Mouse (Mus musculus) left cerebral cortex, adult 8-10 months (tissue): ENCODE results near the gene Esyt1. TPM values are rescaled to one million over a fixed set of nuclear protein-coding genes. Genes with fewer than 3 reads are reported as not detected.
A peak's percentile ranks its signal among the peaks of the same experiment; 100 is the strongest.
"Not testable (repeated sequence)": the region's sequence is repeated elsewhere in the genome, so short reads cannot be mapped to it uniquely, and the experiment has no call there.

Experiments
- DNase-seq, 2 experiments: peaks; one replicate each; pipeline ENCODE4 v3.0.0; 2022; ENCODE audit warnings: low spot score in 2 of 2
- total RNA-seq, 4 experiments: library from RNA; stranded (reverse); gene quantifications; 2 replicates each; pipeline ENCODE4 v1.2.4; 2022

Esyt1 gene
- total RNA-seq, 4 experiments from 2014 or later: 11.9 to 13.7 (median 12.8) TPM

GRCm38 (mm10) chr10:128504641-128505370 lies 20.9 kb downstream of the Esyt1 start:
- DNase-seq: no peak

- DNase-seq: no peak
These were observed 21.7 kb downstream of the Esyt1 start for GRCm38 (mm10) chr10:128504012-128504411.

GRCm38 (mm10) chr10:128503532-128503931 lies 22.1 kb downstream of the Esyt1 start:
- DNase-seq: no peak

- DNase-seq: no peak
These were observed 23.3 kb downstream of the Esyt1 start for GRCm38 (mm10) chr10:128502341-128502740.

- DNase-seq: peak in 1 of 2 experiments; percentile 37
These were observed 26.5 kb downstream of the Esyt1 start for GRCm38 (mm10) chr10:128499116-128499671.

- peak; percentile 88 to 97 for DNase-seq
These were observed 27.1 kb downstream of the Esyt1 start, which contains the start of gene Myl6b for GRCm38 (mm10) chr10:128498590-128498989. Gene Myl6b, minus strand, starts transcription at chr10:128498685.

- no peak for DNase-seq
These were observed 28.4 kb downstream of the Esyt1 start for GRCm38 (mm10) chr10:128497134-128497737.

- no peak for DNase-seq
These were observed 29.1 kb downstream of the Esyt1 start for GRCm38 (mm10) chr10:128496509-128497077.

GRCm38 (mm10) chr10:128495903-128496302 lies 29.8 kb downstream of the Esyt1 start:
- no peak for DNase-seq

- no peak for DNase-seq
These were observed 30.4 kb downstream of the Esyt1 start for GRCm38 (mm10) chr10:128495270-128495669.

GRCm38 (mm10) chr10:128494667-128495245 lies 30.9 kb downstream of the Esyt1 start:
- DNase-seq: peak in 1 of 2 experiments; percentile 21

- DNase-seq: peak; percentile 97 to 98
These were observed 31.7 kb downstream of the Esyt1 start, which contains the start of gene Myl6 for GRCm38 (mm10) chr10:128493695-128494666. Gene Myl6, minus strand, starts transcription at chr10:128494145.

GRCm38 (mm10) chr10:128493319-128493694 lies 32.4 kb downstream of the Esyt1 start:
- DNase-seq: no peak

GRCm38 (mm10) chr10:128492633-128493311 lies 32.9 kb downstream of the Esyt1 start:
- DNase-seq: peak; percentile 48 to 72

- not testable (repeated sequence) for DNase-seq
These were observed 33.6 kb downstream of the Esyt1 start for GRCm38 (mm10) chr10:128492051-128492450.

GRCm38 (mm10) chr10:128491495-128491894 lies 34.2 kb downstream of the Esyt1 start:
- DNase-seq: peak in 1 of 2 experiments; percentile 24

- no peak for DNase-seq
These were observed 34.8 kb downstream of the Esyt1 start for GRCm38 (mm10) chr10:128490912-128491311.

GRCm38 (mm10) chr10:128490232-128490631 lies 35.4 kb downstream of the Esyt1 start:
- no peak for DNase-seq

GRCm38 (mm10) chr10:128489785-128490184 lies 35.9 kb downstream of the Esyt1 start:
- no peak for DNase-seq

GRCm38 (mm10) chr10:128489380-128489779 lies 36.3 kb downstream of the Esyt1 start:
- no peak for DNase-seq
